Mouse (Mus musculus) midbrain, embryonic 11.5 days (tissue): ENCODE data around the gene Kansl3. TPM values are rescaled to one million over a fixed set of nuclear protein-coding genes. Genes with fewer than 3 reads are reported as not detected.

ENCODE experiments used
- ATAC-seq: fragments of 200-750 bp; cut with Nextera tagmentation; 2 replicates; pipeline ENCODE4 v1.8.0; 2017; ENCODE audit warnings: moderate TSS enrichment, moderate library complexity; ENCODE audit not compliant: low FRiP score
- DNase-seq: peaks from one replicate; pipeline ENCODE4 v3.0.0; 2015; ENCODE audit warnings: low spot score; ENCODE audit errors: missing footprints
- H3K27ac ChIP-seq: fragments of 300-500 bp; sonication (generic); 2 replicates; pipeline ENCODE4 v1.5.1; 2014; ENCODE audit warnings: low read depth, low read length
- H3K27me3 ChIP-seq: fragments of 300-500 bp; sonication (generic); 2 replicates; pipeline ENCODE4 v1.6.1; 2014; ENCODE audit warnings: mild to moderate bottlenecking, low read length, moderate library complexity, mixed read lengths; ENCODE audit not compliant: control insufficient read depth, insufficient read depth
- H3K36me3 ChIP-seq: fragments of 300-500 bp; sonication (generic); 2 replicates; pipeline ENCODE4 v1.6.1; 2014; ENCODE audit warnings: mild to moderate bottlenecking, low read length, moderate library complexity, mixed read lengths; ENCODE audit not compliant: control insufficient read depth, insufficient read depth
- H3K4me1 ChIP-seq: fragments of 300-500 bp; sonication (generic); 2 replicates; pipeline ENCODE4 v1.6.1; 2014; ENCODE audit warnings: low read length; ENCODE audit not compliant: control insufficient read depth, insufficient read depth
- H3K4me2 ChIP-seq: fragments of 300-500 bp; sonication (generic); 2 replicates; pipeline ENCODE4 v1.6.1; 2014; ENCODE audit warnings: mild to moderate bottlenecking, moderate library complexity
- H3K4me3 ChIP-seq: fragments of 300-500 bp; sonication (generic); 2 replicates; pipeline ENCODE4 v1.5.1; 2014; ENCODE audit warnings: low read depth, low read length
- H3K9ac ChIP-seq: fragments of 300-500 bp; sonication (generic); 2 replicates; pipeline ENCODE4 v1.6.1; 2014; ENCODE audit warnings: low read length
- H3K9me3 ChIP-seq: fragments of 300-500 bp; sonication (generic); 2 replicates; pipeline ENCODE4 v1.6.1; 2016; ENCODE audit warnings: low read length; ENCODE audit not compliant: control insufficient read depth
- WGBS: fragments of 180-500 bp; shearing (Covaris S2); extraction: QIAGEN DNeasy Blood & Tissue Kit; methylation state at CpG from one replicate; pipeline ENCODE4 v1.1.7; 2014; 5-methylcytosine and 5-hydroxymethylcytosine counted together
- polyA plus RNA-seq: library from polyadenylated mRNA; unstranded; fragments of >200 nt; fragmentation: Nextera tagmentation; extraction: Ambion mirVana; gene quantifications from 2 replicates; pipeline ENCODE4 v1.2.1, GENCODE M21; 2014

The Kansl3 gene
- polyA plus RNA-seq, 1 experiment from 2014 or later = 33.9 TPM

GRCm38 (mm10) chr1:36302273-36302672 is 66.7 kb downstream of the Kansl3 start:
- DNase-seq (peak; percentile 56), ATAC-seq (no peak)
- WGBS = 76% methylated on average over 8 of the region's 8 CpGs
- H3K27me3 ChIP-seq = peaks cover 7% of the 10 kb centered on the region
- H3K4me2 ChIP-seq = no peak overlapping the region
- peaks cover 5% of the 10 kb centered on the region for H3K4me1 ChIP-seq
- no peak overlapping the region for H3K9ac ChIP-seq
- H3K4me3 ChIP-seq = no peak overlapping the region
- H3K9me3 ChIP-seq = no peaks in the 10 kb centered on the region
- H3K36me3 ChIP-seq = no peaks in the 10 kb centered on the region
- no peak overlapping the region for H3K27ac ChIP-seq

- Histone ChIP-seq H3K4me1 (peaks cover 5% of the 10 kb centered on the region), H3K9ac (no peak overlapping the region), H3K4me3 (no peak overlapping the region), H3K9me3 (no peaks in the 10 kb centered on the region), H3K4me2 (no peak overlapping the region), H3K27ac (no peak overlapping the region), H3K36me3 (no peaks in the 10 kb centered on the region), H3K27me3 (peaks cover 7% of the 10 kb centered on the region)
- ATAC-seq (no peak), DNase-seq (peak; percentile 66)
- WGBS = 90% methylated on average over 6 of the region's 6 CpGs
These were observed 68.5 kb downstream of the Kansl3 start for GRCm38 (mm10) chr1:36300486-36300885.

- peaks cover 5% of the 10 kb centered on the region for H3K4me1 ChIP-seq
- H3K9me3 ChIP-seq = no peaks in the 10 kb centered on the region
- H3K27me3 ChIP-seq = peaks cover 7% of the 10 kb centered on the region
- DNase-seq (no peak), ATAC-seq (no peak)
- no peaks in the 10 kb centered on the region for H3K36me3 ChIP-seq
- no peak overlapping the region for H3K4me2 ChIP-seq
- H3K9ac ChIP-seq = no peak overlapping the region
- WGBS = 60% methylated on average over 2 of the region's 2 CpGs
- H3K27ac ChIP-seq = no peak overlapping the region
- no peak overlapping the region for H3K4me3 ChIP-seq
These were observed 69.3 kb downstream of the Kansl3 start for GRCm38 (mm10) chr1:36299676-36300075.

GRCm38 (mm10) chr1:36299126-36299525 is 69.9 kb downstream of the Kansl3 start:
- Histone ChIP-seq H3K9ac (no peak overlapping the region), H3K4me3 (no peak overlapping the region), H3K36me3 (no peaks in the 10 kb centered on the region), H3K4me1 (peaks cover 5% of the 10 kb centered on the region), H3K9me3 (no peaks in the 10 kb centered on the region), H3K27ac (no peak overlapping the region), H3K27me3 (peaks cover 7% of the 10 kb centered on the region), H3K4me2 (no peak overlapping the region)
- no peak for DNase-seq
- WGBS = 34% methylated on average over 13 of the region's 13 CpGs
- no peak for ATAC-seq

GRCm38 (mm10) chr1:36298107-36298506 is 70.9 kb downstream of the Kansl3 start:
- DNase-seq = no peak
- H3K4me2 ChIP-seq = no peak overlapping the region

GRCm38 (mm10) chr1:36296466-36297149 is 72.4 kb downstream of the Kansl3 start:
- WGBS = 82% methylated on average over 9 of the region's 9 CpGs
- no peak overlapping the region for H3K9ac ChIP-seq
- H3K27me3 ChIP-seq = peaks cover 2% of the 10 kb centered on the region
- DNase-seq = peak; percentile 59
- H3K27ac ChIP-seq = no peak overlapping the region
- H3K4me3 ChIP-seq = no peak overlapping the region
- no peaks in the 10 kb centered on the region for H3K4me1 ChIP-seq
- no peaks in the 10 kb centered on the region for H3K9me3 ChIP-seq
- no peaks in the 10 kb centered on the region for H3K36me3 ChIP-seq
- H3K4me2 ChIP-seq = no peak overlapping the region
- ATAC-seq = no peak

More at GRCm38 (mm10) chr1:36298107-36298506, 70.9 kb downstream of the Kansl3 start:
- Histone ChIP-seq H3K9me3 (no peaks in the 10 kb centered on the region), H3K27ac (no peak overlapping the region), H3K27me3 (peaks cover 6% of the 10 kb centered on the region), H3K4me3 (no peak overlapping the region), H3K9ac (no peak overlapping the region), H3K36me3 (no peaks in the 10 kb centered on the region), H3K4me1 (peaks cover 2% of the 10 kb centered on the region)
- WGBS = 81% methylated on average over 4 of the region's 4 CpGs
- no peak for ATAC-seq

- Histone ChIP-seq H3K4me2 (no peak overlapping the region), H3K27ac (no peak overlapping the region), H3K9ac (no peak overlapping the region), H3K27me3 (peaks cover 2% of the 10 kb centered on the region), H3K4me3 (no peak overlapping the region), H3K4me1 (no peaks in the 10 kb centered on the region), H3K9me3 (no peaks in the 10 kb centered on the region), H3K36me3 (no peaks in the 10 kb centered on the region)
- ATAC-seq = no peak
- peak; percentile 14 for DNase-seq
- WGBS = 93% methylated on average over 3 of the region's 3 CpGs
These were observed 74.6 kb downstream of the Kansl3 start for GRCm38 (mm10) chr1:36294402-36294801.

- Histone ChIP-seq H3K27me3 (peaks cover 1% of the 10 kb centered on the region; the same call in 1 of the 2 replicates), H3K4me1 (no peaks in the 10 kb centered on the region), H3K36me3 (no peaks in the 10 kb centered on the region), H3K9me3 (no peaks in the 10 kb centered on the region), H3K4me2 (no peak overlapping the region), H3K4me3 (no peak overlapping the region), H3K27ac (no peak overlapping the region), H3K9ac (no peak overlapping the region)
- ATAC-seq = no peak
- DNase-seq = no peak
- 95% methylated on average over 8 of the region's 8 CpGs for WGBS
These were observed 75.5 kb downstream of the Kansl3 start for GRCm38 (mm10) chr1:36293470-36293869.
